Comparison of ENCODE assay signal across 11 mouse cellular contexts in the genomic region with DNA sequence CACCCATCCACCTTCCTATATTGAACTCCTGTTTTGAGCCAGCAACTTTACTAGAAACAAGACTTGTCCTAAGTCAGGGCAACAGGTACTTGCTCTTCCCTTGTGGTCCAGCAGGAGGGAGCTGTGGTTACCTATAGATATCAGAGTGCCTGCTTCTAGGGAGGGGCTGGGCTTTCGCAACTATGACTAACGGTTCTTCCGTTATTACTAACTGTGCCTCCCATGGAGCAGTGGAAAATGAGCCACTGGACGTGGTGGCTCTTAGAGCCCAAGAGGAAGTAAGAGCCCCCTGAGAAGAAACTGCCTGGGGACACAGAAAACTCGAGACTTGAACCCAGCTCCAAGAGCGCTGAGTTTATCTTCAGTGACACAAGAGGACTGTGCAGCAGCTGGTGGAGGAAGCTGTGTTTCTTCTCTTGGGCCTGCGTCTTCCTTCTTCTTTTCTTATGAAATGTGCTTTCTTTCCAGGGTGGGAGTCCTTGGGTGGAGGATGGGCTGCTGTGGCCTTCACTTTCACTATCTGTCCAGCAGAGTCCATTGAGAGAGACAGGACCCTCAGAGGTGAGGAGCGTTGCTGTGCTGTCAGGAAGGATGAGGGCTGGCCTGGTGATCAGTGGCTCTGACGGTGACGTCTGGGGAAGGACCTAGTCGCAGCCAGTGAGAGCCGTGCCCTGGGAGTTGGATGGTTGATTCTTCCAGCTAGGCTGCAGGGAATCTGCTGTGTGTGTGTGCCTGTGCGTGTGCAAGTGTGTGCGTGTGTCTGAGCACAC.
"Had no signal": no experiment of that assay in that cellular context is flagged by ENCODE, and none has a peak within 500 bp of the region (broad histone marks: within the 10 kb centered on the region; RNA-seq: fewer than 3 reads in every experiment).

No protein-coding gene starts in this region.

- H3K9me3 ChIP-seq: limb, embryonic 10.5 days; liver, embryonic 12.5 days; lung, embryonic 15.5 days; midbrain, embryonic 13.5 days had no signal

- H3K27me3 ChIP-seq: liver, embryonic 12.5 days; lung, embryonic 15.5 days had no signal

- H3K4me1 ChIP-seq: liver, embryonic 12.5 days; lung, embryonic 15.5 days had no signal

- H3K9ac ChIP-seq: liver, embryonic 12.5 days; lung, embryonic 15.5 days; midbrain, embryonic 13.5 days had no signal

- H3K4me2 ChIP-seq: liver, embryonic 12.5 days; lung, embryonic 15.5 days; midbrain, embryonic 13.5 days had no signal

- H3K4me3 ChIP-seq: limb, embryonic 10.5 days; liver, embryonic 12.5 days; lung, embryonic 15.5 days; midbrain, embryonic 13.5 days had no signal

- H3K27ac ChIP-seq: limb, embryonic 10.5 days; liver, embryonic 12.5 days; lung, embryonic 15.5 days; macrophage; midbrain, embryonic 13.5 days had no signal

- DNase-seq: kidney, postnatal 10 days; lung, postnatal 14 days; right cerebral cortex, postnatal 4 days; spleen, adult 18-20 months; thymus, adult 18-20 months; thymus, postnatal 14 days had no signal

- H3K36me3 ChIP-seq: limb, embryonic 10.5 days; liver, embryonic 12.5 days; lung, embryonic 15.5 days; midbrain, embryonic 13.5 days had no signal

- ATAC-seq: liver, embryonic 12.5 days; midbrain, embryonic 13.5 days had no signal
